ENCODE assay signal across 7 mouse cellular contexts in the genomic region with DNA sequence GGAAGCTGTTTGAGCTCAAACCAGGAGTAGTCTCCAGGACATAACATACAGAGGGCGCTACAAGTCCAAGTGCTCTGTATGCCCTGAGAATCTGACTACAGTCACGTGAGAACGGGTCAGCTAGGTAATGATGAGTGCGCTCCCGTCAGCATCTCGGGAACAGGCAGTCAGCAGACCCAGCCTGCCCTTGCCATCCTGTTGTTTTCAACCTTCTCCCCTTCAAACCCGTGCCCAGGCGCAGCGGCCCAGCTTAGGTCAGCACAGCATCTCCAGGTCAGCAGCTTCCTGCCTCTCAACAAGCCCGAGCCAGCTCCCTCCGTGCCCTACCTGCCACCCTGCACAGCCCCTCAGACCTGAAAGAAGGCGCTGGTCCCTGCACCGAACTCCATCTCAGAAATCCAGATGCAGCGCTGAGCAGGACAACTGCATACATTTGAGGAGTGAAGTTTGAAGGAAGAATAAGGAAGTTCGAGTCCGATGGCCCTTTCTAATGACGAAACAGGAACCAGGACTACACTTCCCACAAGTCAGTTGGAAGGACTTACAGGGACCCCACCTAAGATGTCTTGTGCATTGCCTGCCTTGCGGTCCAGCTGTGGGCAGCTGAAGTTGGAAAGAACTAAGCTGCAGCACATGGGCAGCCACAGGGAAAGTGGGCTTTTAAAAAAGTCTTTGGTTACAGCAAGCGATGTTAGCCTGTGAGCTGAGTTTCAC. TPM values are rescaled to one million over a fixed set of nuclear protein-coding genes. Genes with fewer than 3 reads are reported as not detected.
DNase-seq lines count a peak whose midpoint lies in the region; ATAC-seq lines count a peak whose summit lies in the region.

A gene (minus strand): TSS at position 476 of the 714 bp plus-strand sequence.
A gene (minus strand): TSS at position 498 of the 714 bp plus-strand sequence.

- H3K4me1 ChIP-seq in embryonic facial prominence, embryonic 12.5 days = no peaks in the 10 kb centered on the region
- H3K4me1 ChIP-seq in limb, embryonic 11.5 days (ENCODE audit: control insufficient read depth, insufficient read depth, low read length) = no peaks in the 10 kb centered on the region
- no peaks in the 10 kb centered on the region for H3K4me1 ChIP-seq in midbrain, embryonic 14.5 days (ENCODE audit: control insufficient read depth, insufficient read depth, low read length)

- whole genome bisulfite sequencing in embryonic facial prominence, embryonic 12.5 days = under 1% methylated on average over 19 of the region's 19 CpGs
- WGBS in limb, embryonic 11.5 days = under 1% methylated on average over 19 of the region's 19 CpGs
- under 1% methylated on average over 19 of the region's 19 CpGs for WGBS in midbrain, embryonic 14.5 days

- peak within 1 kb of the TSS; percentile 75 for H3K9ac ChIP-seq in embryonic facial prominence, embryonic 12.5 days
- peak within 1 kb of the TSS; percentile 81 for H3K9ac ChIP-seq in limb, embryonic 11.5 days (ENCODE audit: low read length)
- H3K9ac ChIP-seq in midbrain, embryonic 14.5 days (replicated peaks; ENCODE audit: low read length) = peak within 1 kb of the TSS; percentile 67

- ATAC-seq in embryonic facial prominence, embryonic 12.5 days (ENCODE audit: insufficient number of reproducible peaks, insufficient read depth, low FRiP score, low TSS enrichment) = peak; percentile 97
- ATAC-seq in limb, embryonic 11.5 days (ENCODE audit: insufficient number of reproducible peaks, low FRiP score, low TSS enrichment, low read depth) = peak; percentile 98
- peak; percentile 98 for ATAC-seq in midbrain, embryonic 14.5 days (ENCODE audit: low FRiP score, low TSS enrichment)

- H3K27ac ChIP-seq in embryonic facial prominence, embryonic 12.5 days = peak within 1 kb of the TSS; percentile 57; the same call in 1 of the 2 replicates
- H3K27ac ChIP-seq in limb, embryonic 11.5 days (replicated peaks; ENCODE audit: low read depth, low read length) = no peak within 1 kb of the TSS
- 0 out of 2 replicates have a peak within 1 kb of the TSS, but pooled peaks have one; percentile 41 for H3K27ac ChIP-seq in midbrain, embryonic 14.5 days (replicated peaks; ENCODE audit: low read depth, low read length)

- H3K36me3 ChIP-seq in embryonic facial prominence, embryonic 12.5 days = no peaks in the 10 kb centered on the region
- no peaks in the 10 kb centered on the region for H3K36me3 ChIP-seq in limb, embryonic 11.5 days (ENCODE audit: control insufficient read depth, insufficient read depth, low read length)
- no peaks in the 10 kb centered on the region for H3K36me3 ChIP-seq in midbrain, embryonic 14.5 days (ENCODE audit: control insufficient read depth, insufficient read depth, low read length)

- no peaks in the 10 kb centered on the region for H3K9me3 ChIP-seq in embryonic facial prominence, embryonic 12.5 days
- no peaks in the 10 kb centered on the region for H3K9me3 ChIP-seq in limb, embryonic 11.5 days (ENCODE audit: control insufficient read depth, low read length)
- H3K9me3 ChIP-seq in midbrain, embryonic 14.5 days (ENCODE audit: control insufficient read depth, low read length) = no peaks in the 10 kb centered on the region

- DNase-seq in adrenal gland, postnatal 25 days = peak; percentile 74
- peak; percentile 99 for DNase-seq in heart, adult 11 months
- peak; percentile 89 for DNase-seq in kidney, adult 18-20 months
- DNase-seq in limb, embryonic 11.5 days (ENCODE audit: low spot score) = peak; percentile 81
- peak; percentile 94 for DNase-seq in midbrain, embryonic 14.5 days
- DNase-seq in spleen, adult 18-20 months = peak; percentile 62 to 77

- H3K4me2 ChIP-seq in embryonic facial prominence, embryonic 12.5 days (replicated peaks) = peak within 1 kb of the TSS; percentile 51
- H3K4me2 ChIP-seq in limb, embryonic 11.5 days (ENCODE audit: low read depth, severe bottlenecking) = peak within 1 kb of the TSS; percentile 45
- H3K4me2 ChIP-seq in midbrain, embryonic 14.5 days (ENCODE audit: low read length) = peak within 1 kb of the TSS; percentile 56

- H3K27me3 ChIP-seq in embryonic facial prominence, embryonic 12.5 days = no peaks in the 10 kb centered on the region
- no peaks in the 10 kb centered on the region for H3K27me3 ChIP-seq in limb, embryonic 11.5 days (ENCODE audit: control insufficient read depth, insufficient read depth, low read length)
- no peaks in the 10 kb centered on the region for H3K27me3 ChIP-seq in midbrain, embryonic 14.5 days (ENCODE audit: control insufficient read depth, insufficient read depth, low read length)

- H3K4me3 ChIP-seq in embryonic facial prominence, embryonic 12.5 days = peak within 1 kb of the TSS; percentile 92
- H3K4me3 ChIP-seq in limb, embryonic 11.5 days (ENCODE audit: low read depth, low read length) = peak within 1 kb of the TSS; percentile 77
- peak within 1 kb of the TSS; percentile 80 for H3K4me3 ChIP-seq in midbrain, embryonic 14.5 days (replicated peaks; ENCODE audit: low read depth, low read length)

RNA-seq across cellular contexts. Expression of the first gene that starts in this region (rescaled TPM):
- total RNA-seq in adrenal gland, postnatal 25 days (2021) = 1.4 TPM in 1 of 2 replicates, not detected in the other
- not detected in 2 replicates for polyA plus RNA-seq in embryonic facial prominence, embryonic 12.5 days (2016; fragmentation: Nextera tagmentation; extraction: Ambion mirVana)
- not detected in 2 replicates for polyA plus RNA-seq in limb, embryonic 11.5 days (2014; fragmentation: Nextera tagmentation; extraction: Ambion mirVana)
- not detected in 2 replicates for polyA plus RNA-seq in midbrain, embryonic 14.5 days (2014; fragmentation: Nextera tagmentation; extraction: Ambion mirVana)

RNA-seq across cellular contexts. Expression of the second gene that starts in this region (rescaled TPM):
- 5.5 and 7.7 TPM in 2 replicates for total RNA-seq in adrenal gland, postnatal 25 days (2021)
- polyA plus RNA-seq in embryonic facial prominence, embryonic 12.5 days (2016; fragmentation: Nextera tagmentation; extraction: Ambion mirVana) = 3.2 and 3.8 TPM in 2 replicates
- polyA plus RNA-seq in limb, embryonic 11.5 days (2014; fragmentation: Nextera tagmentation; extraction: Ambion mirVana) = 2.7 and 3.7 TPM in 2 replicates
- 4.1 and 4.3 TPM in 2 replicates for polyA plus RNA-seq in midbrain, embryonic 14.5 days (2014; fragmentation: Nextera tagmentation; extraction: Ambion mirVana)
